Mouse (Mus musculus) CD4-positive naive resting alpha-beta T cell, adult 76 days (primary cell): Measurements from ENCODE around the gene Rnf135. TPM values are rescaled to one million over a fixed set of nuclear protein-coding genes. Genes with fewer than 3 reads are reported as not detected.

ENCODE experiments used
- total RNA-seq: library from RNA; stranded (reverse); gene quantifications from one replicate; pipeline ENCODE4 v1.2.4, GENCODE M21; 2023

The Rnf135 gene
- 3.6 TPM for total RNA-seq

DNA sequence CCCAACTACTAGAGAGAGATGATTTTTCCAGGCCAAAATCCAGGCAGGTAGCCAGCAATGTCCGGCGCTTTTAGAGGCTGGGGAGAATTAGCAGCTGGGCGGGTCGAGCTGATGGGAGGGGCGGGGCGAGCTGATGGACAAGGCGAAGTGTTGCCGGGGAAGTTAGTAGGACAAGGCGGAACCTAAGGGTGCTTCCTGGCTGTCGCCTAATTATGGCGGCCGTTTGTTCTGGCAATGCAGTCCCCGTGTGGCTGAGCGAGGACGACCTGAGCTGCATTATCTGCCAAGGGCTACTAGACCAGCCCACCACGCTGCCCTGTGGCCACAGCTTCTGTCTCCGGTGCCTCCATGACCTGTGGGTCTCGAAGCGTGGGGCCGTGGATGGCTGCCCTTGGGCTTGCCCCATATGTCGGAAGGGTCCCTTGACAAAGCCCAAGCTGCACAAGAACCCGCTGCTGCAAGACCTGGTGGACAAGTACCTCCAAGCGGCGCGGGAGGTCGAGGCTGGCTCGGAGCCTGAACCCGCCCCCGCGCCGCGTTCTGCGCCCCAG is at the start of gene Rnf135:
Gene Rnf135, plus strand, starts transcription at position 147 of the 551 bp plus-strand sequence.

DNA sequence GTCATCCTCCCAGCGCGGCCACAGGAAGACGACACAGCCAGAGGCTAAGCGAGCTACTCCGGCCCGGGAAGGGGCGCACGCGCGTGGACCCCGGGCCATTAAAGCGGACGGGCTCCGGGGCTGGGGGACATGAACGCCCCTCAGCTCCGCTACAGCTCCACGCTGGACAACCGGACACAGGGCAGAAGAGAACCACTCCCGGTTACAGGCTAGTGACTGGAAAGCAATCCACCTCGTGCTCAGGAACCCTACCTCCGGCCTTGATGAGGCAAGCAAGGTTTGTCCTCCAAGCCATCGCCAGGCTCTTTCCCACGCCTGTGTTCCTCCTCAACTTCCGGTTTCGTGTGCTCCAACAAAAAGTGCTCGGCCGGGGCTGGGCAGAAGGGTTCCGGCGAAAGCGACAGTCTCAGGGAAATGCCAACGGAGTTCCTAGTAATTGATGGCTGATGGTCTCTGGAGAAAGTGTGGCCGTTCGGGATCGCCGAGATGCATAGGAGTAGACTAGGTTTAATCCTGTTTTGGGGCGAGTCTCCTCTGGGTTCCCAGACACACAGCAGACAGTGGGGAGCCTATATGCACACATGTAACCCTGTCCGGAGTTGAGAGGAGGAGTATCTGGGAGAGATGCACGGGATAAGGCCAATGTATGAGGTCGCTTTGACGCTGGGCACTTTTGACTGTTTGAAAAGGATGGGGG is 41.7 kb upstream of the Rnf135 start, which contains the start of gene Tefm:
Gene Tefm, minus strand, starts transcription at position 351 of the 697 bp plus-strand sequence.

DNA sequence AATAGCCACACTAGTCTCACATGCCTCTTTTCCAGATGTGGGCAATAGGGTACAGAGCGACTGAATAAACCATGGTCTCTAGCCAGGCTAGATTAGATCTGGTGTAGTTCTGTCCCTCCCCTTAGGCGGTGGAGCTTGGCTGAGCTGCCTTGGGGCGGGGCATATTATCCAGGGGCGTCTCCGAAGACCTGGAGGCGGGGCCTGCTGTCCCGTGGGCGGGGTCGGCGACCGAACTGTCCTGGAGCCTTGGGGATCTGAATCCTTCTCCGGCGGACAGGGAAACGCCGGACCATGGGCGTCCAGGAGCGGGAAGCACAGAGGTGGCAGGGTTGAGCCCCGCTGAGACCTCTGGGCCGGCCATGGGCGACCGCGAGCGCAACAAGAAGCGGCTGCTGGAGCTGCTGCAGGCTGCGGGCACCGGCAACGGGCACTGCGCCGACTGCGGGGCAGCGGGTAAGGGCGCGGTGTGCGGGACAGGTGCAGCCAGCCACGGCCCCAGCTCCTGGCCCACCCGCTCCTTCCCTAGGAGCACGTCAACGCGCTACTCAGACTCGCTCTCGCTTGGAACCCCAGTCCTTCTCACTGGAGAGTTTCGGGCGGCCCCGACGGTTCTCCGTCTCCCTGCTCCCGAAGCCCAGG is 29.7 kb upstream of the Rnf135 start, which contains the start of gene Adap2:
Gene Adap2, plus strand, starts transcription at position 249 of the 639 bp plus-strand sequence.

DNA sequence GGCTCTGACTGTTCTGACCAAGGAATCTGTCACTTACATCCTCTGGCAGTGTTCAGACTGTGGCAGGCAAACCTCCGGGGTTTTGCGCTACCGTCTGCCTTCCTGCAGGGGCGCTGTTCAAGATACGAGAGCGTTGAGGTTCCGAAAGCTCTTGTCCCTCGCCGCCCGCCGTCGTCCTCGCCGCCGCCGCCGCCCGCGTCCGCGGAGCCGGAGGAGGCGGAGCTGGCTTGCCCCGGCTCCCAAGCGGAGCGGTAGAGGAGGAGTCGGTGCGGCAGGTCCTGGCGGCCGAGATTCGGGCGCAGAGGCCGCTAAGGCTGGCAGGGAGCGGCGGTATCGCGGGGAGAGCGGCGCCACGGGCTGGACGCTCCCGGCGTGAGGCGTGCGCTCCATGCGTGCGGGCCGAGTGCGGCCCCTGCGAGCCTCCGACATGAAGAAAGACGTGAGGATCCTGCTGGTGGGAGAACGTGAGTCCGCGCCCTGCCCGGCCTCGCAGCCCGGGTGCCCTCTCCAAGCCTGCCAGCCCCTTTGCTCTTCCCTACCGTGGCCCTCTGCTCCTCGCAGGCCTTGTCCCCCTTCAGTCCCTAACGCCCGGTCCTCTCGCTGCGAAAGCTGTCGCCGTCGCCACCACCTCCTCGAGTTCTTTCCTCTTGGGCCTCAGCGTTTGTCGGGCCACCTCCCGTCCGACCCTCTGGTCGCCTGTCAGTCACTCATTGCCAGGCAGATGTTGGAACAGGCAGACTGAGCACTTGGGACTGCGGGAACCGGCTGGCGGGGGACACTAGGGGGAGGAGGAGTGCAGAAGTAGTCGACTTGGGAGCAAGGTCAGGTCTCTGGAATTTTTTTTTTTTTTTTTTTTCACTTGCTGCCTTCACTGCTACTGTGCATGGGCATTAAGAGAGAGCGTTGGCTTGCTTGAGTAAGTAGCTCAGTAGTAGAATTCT is 25.5 kb downstream of the Rnf135 start, which contains the start of gene Rhot1:
Gene Rhot1, plus strand, starts transcription at position 160 of the 941 bp plus-strand sequence.

Other genes with a start within 250 kb of the Rnf135 start
- gene Utp6, start 221.5 kb upstream of the Rnf135 start, total RNA-seq: 38.9 TPM
- gene Suz12, start 190.7 kb upstream of the Rnf135 start, total RNA-seq: 87.2 TPM
- gene Crlf3, start 102.9 kb upstream of the Rnf135 start, total RNA-seq: 298 TPM
- 5.7 TPM for gene Atad5, start 94.5 kb upstream of the Rnf135 start, total RNA-seq
- 2.9 TPM for gene Tefm, start 41.7 kb upstream of the Rnf135 start, total RNA-seq
- gene Adap2, start 29.7 kb upstream of the Rnf135 start, total RNA-seq: 2.4 TPM
- gene Rhot1, start 25.2 kb downstream of the Rnf135 start, total RNA-seq: 40.6 TPM
- 0.44 TPM for gene Rhbdl3, start 117.1 kb downstream of the Rnf135 start, total RNA-seq
- 14.1 TPM for gene 5730455P16Rik, start 194.2 kb downstream of the Rnf135 start, total RNA-seq
- 183 TPM for gene Zfp207, start 199.4 kb downstream of the Rnf135 start, total RNA-seq
- 87.9 TPM for gene Psmd11, start 244.8 kb downstream of the Rnf135 start, total RNA-seq